Mouse (Mus musculus) heart, adult 2 months (tissue): Measurements from ENCODE around the gene Gm20379.

Experiments
- CTCF ChIP-seq: fragments of 200-600 bp; IDR thresholded peaks from 2 replicates; pipeline ENCODE4 v1.8.1; 2022; ENCODE audit warnings: antibody characterized with exemption, mild to moderate bottlenecking, moderate library complexity
- POLR2A ChIP-seq: fragments of 200-500 bp; IDR thresholded peaks from 2 replicates; pipeline ENCODE4 v1.6.1; 2011; ENCODE audit warnings: mild to moderate bottlenecking, low read depth, low read length, control low read depth; ENCODE audit not compliant: insufficient read depth

GRCm38 (mm10) chr13:92332103-92332879 is 26.5 kb downstream of the Gm20379 start:
- no peak for TF ChIP-seq CTCF
- TF ChIP-seq POLR2A, result no peak
